Mouse (Mus musculus) embryo, embryonic 10.5 days (tissue): ENCODE data around the gene Reps2.

Experiments used
- DNase-seq: peaks from one replicate; pipeline ENCODE4 v3.0.0-alpha.2; 2015; ENCODE audit warnings: low spot score

Gene Reps2

GRCm38 (mm10) chrX:162643091-162643788 is at the start of gene Reps2:
Gene Reps2, minus strand, starts transcription at chrX:162643649.
- peak; percentile 84 for DNase-seq

- DNase-seq = no peak
Measured at GRCm38 (mm10) chrX:162691272-162691671, 47.8 kb upstream of the Reps2 start.

DNA sequence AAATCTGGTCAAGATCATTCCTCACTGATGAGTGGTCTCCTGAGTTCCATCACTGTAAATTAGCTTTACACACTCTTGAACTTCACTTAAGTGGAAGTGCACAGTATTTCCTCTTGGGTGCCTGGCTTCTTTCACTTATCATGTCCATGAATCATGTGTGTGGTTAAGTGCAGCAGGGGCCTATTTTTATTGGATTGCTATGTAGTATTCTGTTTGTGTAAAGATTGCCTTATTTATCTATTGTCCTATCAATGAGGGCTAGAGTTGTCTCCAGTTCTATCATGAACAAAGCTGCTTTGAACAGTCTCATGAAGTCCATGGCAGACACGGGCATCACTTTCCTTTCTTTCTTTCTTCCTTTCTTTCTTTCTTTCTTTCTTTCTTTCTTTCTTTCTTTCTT is 41.9 kb upstream of the Reps2 start:
- no peak for DNase-seq

DNA sequence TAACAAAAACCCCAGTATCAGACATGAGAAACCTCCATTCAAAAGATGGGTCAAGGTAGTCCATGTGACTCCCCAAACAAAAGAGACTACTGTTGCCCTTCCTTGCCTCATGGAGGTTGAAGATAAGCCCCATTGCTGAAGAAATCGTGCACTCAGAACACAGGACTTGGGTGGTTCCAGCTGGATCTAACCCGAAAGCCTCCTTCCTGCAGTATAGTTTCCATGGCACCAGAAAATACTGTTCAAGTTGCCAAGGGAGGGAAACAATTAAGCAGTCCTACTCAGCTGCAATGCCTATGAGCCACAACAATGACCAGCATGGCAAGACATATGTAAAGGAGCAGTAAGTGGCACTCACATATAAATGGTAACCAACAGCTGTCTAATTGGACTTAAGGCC is 36.1 kb upstream of the Reps2 start:
- DNase-seq = no peak

DNA sequence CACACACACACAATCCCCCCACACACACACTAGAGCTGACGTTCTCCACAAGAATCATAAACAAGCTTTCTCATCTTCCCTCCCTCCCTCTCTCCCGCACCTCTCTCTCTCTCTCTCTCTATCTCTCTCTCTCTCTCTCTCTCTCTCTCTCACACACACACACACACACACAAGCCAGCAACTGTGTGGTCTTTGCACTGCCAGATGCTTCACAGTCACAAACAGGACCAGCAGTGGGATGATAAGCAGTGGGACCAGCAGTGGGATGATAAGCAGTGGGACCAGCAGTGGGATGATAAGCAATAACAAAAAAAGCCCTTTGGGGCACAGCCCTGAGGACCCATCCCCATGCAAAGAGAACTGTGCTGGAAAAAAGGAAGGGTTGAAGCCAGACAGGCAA is 35.4 kb upstream of the Reps2 start:
- DNase-seq = no peak

DNA sequence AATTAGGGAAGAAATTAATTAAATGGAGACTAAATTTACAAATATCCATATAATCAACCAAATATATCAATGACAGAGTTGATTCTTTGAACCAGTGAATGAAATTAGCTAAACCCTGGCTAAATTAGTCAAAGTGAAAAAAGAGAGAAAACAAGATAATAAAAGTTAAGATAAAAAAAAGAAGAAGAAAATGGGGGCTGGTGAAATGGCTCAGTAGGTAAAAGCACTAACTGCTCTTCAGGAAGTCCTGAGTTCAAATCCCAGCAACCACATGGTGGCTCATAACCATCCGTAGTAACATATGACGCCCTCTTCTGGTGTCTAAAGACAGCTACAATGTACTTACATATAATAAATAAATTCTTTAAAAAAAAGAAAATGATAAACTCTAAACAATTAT is 22.7 kb upstream of the Reps2 start:
- DNase-seq = no peak

GRCm38 (mm10) chrX:162660182-162660581 is 16.7 kb upstream of the Reps2 start:
- DNase-seq = no peak

GRCm38 (mm10) chrX:162653518-162653917 is 10.1 kb upstream of the Reps2 start:
- no peak for DNase-seq

- DNase-seq = no peak
Measured at GRCm38 (mm10) chrX:162652445-162652844, 9.0 kb upstream of the Reps2 start.

DNA sequence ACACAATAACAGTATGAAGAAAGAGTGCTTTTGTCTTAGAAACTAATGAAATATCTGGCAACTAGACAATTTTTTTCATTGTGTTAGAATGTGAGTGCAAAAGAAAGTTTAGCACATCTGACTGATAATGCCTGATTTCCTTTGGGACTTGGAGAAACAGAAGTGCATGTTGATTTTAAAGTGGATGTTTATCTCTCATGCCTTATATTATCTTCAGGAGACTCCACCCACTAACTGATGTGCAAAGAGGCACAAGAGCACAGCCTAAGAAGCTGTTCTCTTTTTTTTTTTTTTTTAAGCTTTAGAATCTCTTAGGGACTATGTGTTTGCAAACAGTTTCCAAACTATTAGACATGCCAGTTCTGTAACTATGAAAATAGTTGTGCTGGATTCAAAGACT is 7.7 kb upstream of the Reps2 start:
- DNase-seq = no peak

- no peak for DNase-seq
Measured at GRCm38 (mm10) chrX:162643789-162644092, 292 bp upstream of the Reps2 start.

DNA sequence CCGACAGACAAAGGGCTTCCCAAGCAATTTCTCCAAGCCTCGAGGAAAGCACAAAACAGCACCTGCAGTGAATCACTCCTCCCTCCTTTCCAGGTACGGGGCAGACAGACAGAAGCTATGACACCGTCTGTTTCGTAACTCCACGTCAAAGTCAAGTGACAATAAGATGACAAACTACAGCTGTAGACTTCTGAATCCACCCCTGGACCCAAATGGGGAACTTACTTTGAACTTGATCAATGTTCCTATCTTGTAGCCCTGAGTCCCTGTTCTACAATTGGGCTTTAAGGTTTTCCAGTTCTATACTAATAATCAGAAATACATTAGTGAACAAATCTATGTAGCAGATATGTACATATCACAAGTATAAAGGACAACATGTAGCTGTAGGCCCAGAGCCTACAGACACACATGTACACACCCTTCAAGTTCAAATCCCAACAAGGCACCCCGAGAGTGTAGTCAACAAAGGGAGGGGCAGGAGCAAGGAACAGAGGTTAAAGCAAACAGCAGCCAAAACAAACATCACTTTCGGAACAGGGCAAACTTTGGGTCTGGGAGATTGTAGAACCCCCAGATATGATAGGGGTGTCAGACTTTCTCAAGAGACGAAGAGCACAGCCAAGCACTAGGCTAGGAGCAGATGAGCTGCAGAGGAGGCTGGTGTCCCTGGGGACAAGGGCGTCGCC is 903 bp downstream of the Reps2 start:
- DNase-seq = no peak

- DNase-seq = no peak
Measured at GRCm38 (mm10) chrX:162641764-162642163, 1.7 kb downstream of the Reps2 start.

DNA sequence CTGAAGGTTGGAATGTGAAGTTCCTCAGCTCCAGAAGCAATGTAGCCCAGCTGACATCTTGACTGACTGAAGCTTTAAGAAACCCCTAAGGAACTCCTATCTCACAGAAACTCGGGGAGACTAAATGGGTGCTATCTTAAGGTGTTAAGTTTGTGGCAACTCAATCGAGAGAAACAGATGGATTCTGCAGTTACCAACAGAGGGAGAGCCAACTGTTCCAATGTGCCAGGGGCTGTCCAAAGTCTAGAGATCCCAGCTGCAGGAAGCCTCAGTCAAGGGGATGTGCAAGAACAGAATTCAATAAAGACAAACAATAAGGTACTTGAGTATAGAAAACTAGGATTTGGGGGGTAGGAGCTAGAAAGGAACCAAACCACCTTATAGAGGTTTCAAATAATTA is 8.3 kb downstream of the Reps2 start:
- no peak for DNase-seq

DNA sequence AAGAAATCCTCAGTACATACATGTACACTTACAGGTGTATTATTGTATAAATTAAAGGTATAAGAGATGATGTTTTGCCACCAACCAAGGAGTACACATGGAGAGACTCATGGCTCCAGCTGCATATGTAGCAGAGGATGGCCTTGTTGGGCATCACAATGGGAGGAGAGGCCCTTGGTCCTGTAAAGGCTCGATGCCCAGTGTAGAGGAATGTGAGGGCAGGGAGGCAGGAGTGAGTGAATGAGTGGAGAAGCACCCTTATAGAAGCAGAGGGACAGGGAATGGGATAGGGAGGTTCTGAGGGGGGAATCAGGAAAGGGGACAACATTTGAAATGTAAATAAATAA is 21.4 kb downstream of the Reps2 start:
- DNase-seq = no peak

DNA sequence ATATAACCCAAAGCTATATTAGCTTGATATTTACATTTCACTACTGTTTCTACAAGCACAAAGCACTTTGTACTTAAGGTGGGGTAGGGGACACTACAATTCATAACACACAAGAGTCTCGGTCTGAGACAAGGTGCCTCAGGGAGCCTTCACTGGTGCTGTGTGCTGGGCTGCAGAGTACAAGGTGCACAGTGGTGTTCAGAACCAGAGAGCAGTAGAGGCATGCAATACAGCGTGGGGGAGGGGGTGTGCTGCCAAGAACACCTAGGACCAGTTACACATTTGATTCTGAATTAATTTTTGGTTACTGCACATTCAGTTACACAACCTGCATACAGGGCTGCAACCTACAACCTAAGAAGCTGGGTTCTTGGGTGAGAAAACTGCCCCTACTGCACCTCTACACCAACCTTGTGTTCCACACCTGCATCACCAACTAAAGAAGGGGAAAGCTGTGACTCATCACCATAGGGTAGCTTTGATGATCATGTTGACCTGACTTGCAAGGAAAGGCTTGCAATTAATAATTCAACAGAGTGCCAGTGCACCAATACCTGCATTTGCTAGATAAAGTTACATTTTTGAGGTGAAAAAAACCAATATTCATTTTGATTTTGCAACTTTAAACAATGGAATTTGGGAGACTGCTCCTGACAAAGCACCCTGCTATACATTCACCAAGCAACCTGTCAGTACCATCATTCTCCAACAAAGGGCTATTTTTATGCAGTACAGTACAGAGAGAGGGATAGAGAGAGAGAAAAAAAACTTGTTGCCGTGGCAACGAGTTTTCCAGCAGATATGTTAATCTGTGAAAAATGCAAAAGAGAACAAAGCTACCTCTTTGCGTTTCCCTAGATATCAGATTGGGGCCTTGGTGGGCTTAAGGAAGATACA is 22.0 kb downstream of the Reps2 start:
- DNase-seq = no peak

- DNase-seq = no peak
Measured at GRCm38 (mm10) chrX:162619705-162620104, 23.7 kb downstream of the Reps2 start.

- no peak for DNase-seq
Measured at GRCm38 (mm10) chrX:162618547-162618946, 24.9 kb downstream of the Reps2 start.

GRCm38 (mm10) chrX:162606113-162606512 is 37.3 kb downstream of the Reps2 start:
- no peak for DNase-seq

- DNase-seq = no peak
Measured at GRCm38 (mm10) chrX:162599666-162600065, 43.8 kb downstream of the Reps2 start.

DNA sequence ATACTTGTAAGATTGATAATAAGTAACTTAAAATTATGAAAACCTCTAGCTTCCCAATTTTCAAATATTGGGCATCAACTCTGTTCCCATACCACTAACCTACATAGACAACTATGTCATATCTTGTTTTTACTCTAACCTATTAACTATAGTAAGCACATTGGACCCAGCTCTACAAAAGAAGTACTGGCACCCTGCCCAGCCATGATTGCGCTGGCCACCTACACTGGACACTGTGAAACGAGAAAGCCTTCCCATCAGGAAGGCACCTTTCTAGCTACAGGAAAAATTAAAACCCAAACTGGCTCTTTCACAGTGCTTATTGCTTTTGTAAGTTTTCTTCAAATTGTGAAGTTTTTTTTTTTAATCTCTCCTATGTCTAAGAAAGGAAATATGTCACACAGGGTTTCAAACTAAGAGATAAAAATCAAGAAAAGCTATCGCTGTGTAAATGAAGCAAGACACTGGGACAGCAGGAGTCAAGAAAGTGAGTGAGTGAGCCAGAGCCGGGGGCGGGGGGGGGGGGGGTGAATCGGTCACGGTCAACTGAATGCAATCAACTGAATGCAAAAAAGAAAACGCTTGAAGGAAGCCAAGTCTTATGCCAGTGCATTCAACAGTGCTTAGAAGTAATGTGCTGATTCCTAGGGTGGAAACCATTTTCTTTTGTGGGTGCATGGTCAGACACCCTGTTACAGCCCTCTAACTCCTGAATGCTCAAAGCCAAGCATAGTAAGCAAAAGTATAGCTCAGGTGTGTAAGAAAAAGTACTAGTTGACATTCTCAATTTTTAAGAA is 52.2 kb downstream of the Reps2 start:
- DNase-seq = no peak

- no peak for DNase-seq
Measured at GRCm38 (mm10) chrX:162590145-162590790, 53.2 kb downstream of the Reps2 start.
